Mouse (Mus musculus) embryonic facial prominence, embryonic 15.5 days (tissue): ENCODE measurements around the gene 3425401B19Rik. TPM values are rescaled to one million over a fixed set of nuclear protein-coding genes. Genes with fewer than 3 reads are reported as not detected.

Experiments used
- ATAC-seq: fragments of 200-750 bp; cut with Nextera tagmentation; 2 replicates; pipeline ENCODE4 v1.8.0; 2017; ENCODE audit warnings: low read depth, moderate TSS enrichment; ENCODE audit not compliant: insufficient number of reproducible peaks, low FRiP score, low TSS enrichment
- H3K27ac ChIP-seq: fragments of 300-500 bp; sonication (generic); replicated peaks from 2 replicates; pipeline ENCODE4 v1.5.1; 2015; ENCODE audit warnings: mild to moderate bottlenecking, inconsistent platforms
- H3K27me3 ChIP-seq: fragments of 300-500 bp; sonication (generic); 2 replicates; pipeline ENCODE4 v1.6.1; 2015; ENCODE audit warnings: inconsistent platforms
- H3K36me3 ChIP-seq: fragments of 300-500 bp; sonication (generic); 2 replicates; pipeline ENCODE4 v1.6.1; 2015; ENCODE audit warnings: mild to moderate bottlenecking, inconsistent platforms
- H3K4me1 ChIP-seq: fragments of 300-500 bp; sonication (generic); 2 replicates; pipeline ENCODE4 v1.6.1; 2015; ENCODE audit warnings: inconsistent platforms
- H3K4me2 ChIP-seq: fragments of 300-500 bp; sonication (generic); replicated peaks from 2 replicates; pipeline ENCODE4 v1.6.1; 2015; ENCODE audit warnings: mild to moderate bottlenecking, inconsistent platforms
- H3K4me3 ChIP-seq: fragments of 300-500 bp; sonication (generic); replicated peaks from 2 replicates; pipeline ENCODE4 v1.5.1; 2015; ENCODE audit warnings: mild to moderate bottlenecking, inconsistent platforms
- H3K9ac ChIP-seq: fragments of 300-500 bp; sonication (generic); 2 replicates; pipeline ENCODE4 v1.6.1; 2015; ENCODE audit warnings: inconsistent platforms
- H3K9me3 ChIP-seq: fragments of 300-500 bp; sonication (generic); replicated peaks from 2 replicates; pipeline ENCODE4 v1.6.1; 2016; ENCODE audit warnings: inconsistent platforms
- WGBS: fragments of 180-500 bp; shearing (Covaris S2); methylation state at CpG from one replicate; pipeline ENCODE4 v1.1.7; 2015; 5-methylcytosine and 5-hydroxymethylcytosine counted together
- polyA plus RNA-seq: library from polyadenylated mRNA; unstranded; fragments of >200 nt; fragmentation: Nextera tagmentation; extraction: Ambion mirVana; gene quantifications from 2 replicates; pipeline ENCODE4 v1.2.1, GENCODE M21; 2015

3425401B19Rik gene
- polyA plus RNA-seq: 2.1 and 3.7 TPM in 2 replicates

- no peaks in the 10 kb centered on the region for H3K36me3 ChIP-seq
- ATAC-seq: no peak
- H3K27me3 ChIP-seq: peaks cover 5% of the 10 kb centered on the region; the same call in 1 of the 2 replicates
- H3K9ac ChIP-seq: no peak within 1 kb of the TSS
- peaks cover 27% of the 10 kb centered on the region for H3K4me1 ChIP-seq
- no peaks in the 10 kb centered on the region for H3K9me3 ChIP-seq
- peak within 1 kb of the TSS; percentile 27 for H3K4me2 ChIP-seq
- peak within 1 kb of the TSS; percentile 48; the same call in 1 of the 2 replicates for H3K27ac ChIP-seq
- H3K4me3 ChIP-seq: 0 out of 2 replicates have a peak within 1 kb of the TSS, but pooled peaks have one; percentile 7
- WGBS: 42% methylated on average over 16 of the region's 16 CpGs
These were observed at the start of gene 3425401B19Rik for GRCm38 (mm10) chr14:32685124-32685826. Gene 3425401B19Rik, minus strand, starts transcription at chr14:32685293.

DNA sequence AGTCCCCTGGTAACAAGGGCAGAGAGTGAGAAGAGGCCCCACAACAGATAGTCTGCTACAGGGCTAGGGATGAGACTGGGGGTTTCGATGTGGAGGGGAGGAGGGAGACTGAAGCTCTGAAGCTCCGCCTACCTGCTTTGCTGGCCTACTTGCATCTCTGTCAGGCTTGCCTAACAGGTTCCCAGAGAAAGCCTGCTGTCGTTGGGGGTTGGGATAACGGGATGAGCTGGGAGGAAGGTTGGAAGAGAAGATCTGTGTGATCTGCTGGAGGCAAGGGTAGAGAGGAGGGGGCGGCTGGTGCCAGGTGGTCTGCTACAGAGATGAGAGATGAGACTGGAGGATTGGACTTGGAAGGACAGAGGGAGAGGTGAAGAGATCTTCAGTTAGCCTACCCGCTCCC is 47.9 kb upstream of the 3425401B19Rik start:
- WGBS: 38% methylated on average over 6 of the region's 6 CpGs
- Histone ChIP-seq H3K27me3 (no peaks in the 10 kb centered on the region), H3K4me1 (no peaks in the 10 kb centered on the region), H3K9ac (no peak overlapping the region), H3K27ac (no peak overlapping the region), H3K9me3 (no peaks in the 10 kb centered on the region), H3K4me2 (no peak overlapping the region), H3K36me3 (no peaks in the 10 kb centered on the region), H3K4me3 (no peak overlapping the region)
- ATAC-seq: no peak

DNA sequence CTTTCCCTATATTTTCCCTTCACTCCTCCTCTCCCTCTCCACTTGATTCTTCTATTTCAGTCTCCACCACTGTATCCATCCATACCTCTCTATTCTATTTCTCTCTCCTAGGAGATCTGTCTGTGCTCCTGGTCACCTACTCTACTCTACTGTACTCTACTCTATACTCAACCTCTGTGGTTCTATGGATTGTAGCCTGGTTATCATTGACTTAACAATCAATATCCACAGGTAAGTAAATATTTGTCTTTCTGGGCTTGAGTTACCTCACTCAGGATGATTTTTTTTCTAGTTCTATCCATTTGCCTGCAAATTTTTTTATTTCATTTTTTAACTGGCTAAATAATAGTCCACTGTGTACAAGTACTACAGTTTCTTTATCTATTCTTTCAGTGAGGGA is 41.8 kb upstream of the 3425401B19Rik start:
- Histone ChIP-seq H3K27me3 (no peaks in the 10 kb centered on the region), H3K36me3 (no peaks in the 10 kb centered on the region), H3K27ac (no peak overlapping the region), H3K4me3 (no peak overlapping the region), H3K4me1 (no peaks in the 10 kb centered on the region), H3K9me3 (no peaks in the 10 kb centered on the region), H3K9ac (no peak overlapping the region), H3K4me2 (no peak overlapping the region)
- no peak for ATAC-seq

DNA sequence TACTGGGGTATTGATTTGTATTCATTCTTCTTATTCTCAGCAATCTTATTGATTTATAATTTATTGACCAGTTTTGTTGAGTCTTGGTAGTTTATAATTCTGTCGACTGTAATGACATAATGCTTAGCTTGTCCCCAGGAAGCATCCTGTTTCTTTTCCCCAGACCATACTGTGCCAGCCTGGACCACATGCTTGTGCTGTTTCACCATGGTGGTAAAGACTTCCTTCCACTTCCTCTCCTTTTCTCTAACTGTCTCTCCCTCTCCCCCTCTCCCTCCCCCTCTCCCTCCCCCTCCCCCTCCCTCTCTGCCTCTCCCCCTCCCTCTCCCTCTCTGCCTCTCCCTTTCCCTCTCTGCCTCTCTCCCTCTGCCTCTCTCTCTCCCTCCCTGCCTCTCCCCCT is 36.4 kb upstream of the 3425401B19Rik start:
- H3K4me1 ChIP-seq: no peaks in the 10 kb centered on the region
- no peak overlapping the region for H3K4me3 ChIP-seq
- no peak overlapping the region for H3K4me2 ChIP-seq
- ATAC-seq: no peak
- H3K9me3 ChIP-seq: no peaks in the 10 kb centered on the region
- no peaks in the 10 kb centered on the region for H3K36me3 ChIP-seq
- no peaks in the 10 kb centered on the region; the same call in 1 of the 2 replicates for H3K27me3 ChIP-seq
- 44% methylated on average over 1 of the region's 1 CpGs for WGBS
- no peak overlapping the region for H3K9ac ChIP-seq
- no peak overlapping the region for H3K27ac ChIP-seq

DNA sequence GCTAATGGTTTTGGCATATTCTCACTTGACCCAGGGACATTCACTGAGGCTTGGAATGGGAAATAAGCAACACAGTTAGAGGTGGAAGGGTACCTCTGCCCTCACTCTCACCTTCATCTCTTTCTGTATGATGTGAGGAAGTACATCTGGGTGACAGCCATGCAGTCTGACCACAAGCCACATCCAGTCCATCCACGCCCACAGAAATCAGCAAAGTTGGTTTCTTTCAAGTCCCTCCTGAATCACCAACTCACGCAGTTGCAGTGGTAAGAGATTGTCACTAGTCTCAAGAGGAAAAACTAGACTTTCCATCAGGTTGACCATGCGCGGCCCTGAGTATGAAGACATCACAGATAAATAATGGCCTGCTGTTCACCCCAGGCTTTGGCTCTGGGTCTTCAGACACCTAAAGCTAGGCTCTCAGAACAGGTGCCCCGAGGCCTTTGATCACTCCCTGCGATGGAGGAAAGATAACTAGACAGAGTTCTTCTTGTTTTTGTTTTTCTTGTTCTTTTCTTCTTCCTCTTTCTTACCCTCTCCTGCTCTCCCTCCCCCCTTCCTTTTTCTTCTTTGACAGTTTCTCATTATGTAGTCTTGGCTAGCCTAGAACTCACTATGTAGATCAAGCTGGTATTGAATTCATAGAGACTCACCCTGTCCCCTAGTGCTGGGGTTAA is 31.8 kb upstream of the 3425401B19Rik start:
- ATAC-seq: no peak
- Histone ChIP-seq H3K27ac (no peak overlapping the region), H3K27me3 (no peaks in the 10 kb centered on the region; the same call in 1 of the 2 replicates), H3K9ac (no peak overlapping the region), H3K4me1 (no peaks in the 10 kb centered on the region), H3K4me2 (no peak overlapping the region), H3K36me3 (no peaks in the 10 kb centered on the region), H3K4me3 (no peak overlapping the region), H3K9me3 (no peaks in the 10 kb centered on the region)
- 83% methylated on average over 6 of the region's 6 CpGs for WGBS

DNA sequence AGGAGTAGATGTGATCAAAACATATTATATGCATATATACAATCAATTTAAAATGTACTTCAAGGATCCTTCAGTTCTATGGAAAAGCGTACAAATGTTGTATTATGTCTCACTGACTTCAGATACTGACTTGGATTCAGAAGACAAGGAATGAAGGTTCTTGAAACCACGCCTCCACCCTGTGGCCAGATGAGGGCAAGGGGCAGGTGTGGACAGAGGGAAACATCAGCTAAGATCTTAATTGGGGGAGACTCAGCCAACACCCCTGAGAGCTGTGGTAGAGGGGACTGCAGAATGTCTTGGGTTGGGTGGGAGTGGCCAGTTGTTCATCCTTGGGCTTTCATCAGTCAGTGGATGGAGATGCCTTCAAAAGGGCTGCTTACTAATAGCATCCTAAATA is 30.4 kb upstream of the 3425401B19Rik start:
- Histone ChIP-seq H3K4me3 (no peak overlapping the region), H3K9ac (no peak overlapping the region), H3K36me3 (no peaks in the 10 kb centered on the region), H3K4me2 (no peak overlapping the region), H3K9me3 (no peaks in the 10 kb centered on the region), H3K27me3 (no peaks in the 10 kb centered on the region; the same call in 1 of the 2 replicates), H3K4me1 (no peaks in the 10 kb centered on the region), H3K27ac (no peak overlapping the region)
- 82% methylated on average over 2 of the region's 2 CpGs for WGBS
- no peak for ATAC-seq

DNA sequence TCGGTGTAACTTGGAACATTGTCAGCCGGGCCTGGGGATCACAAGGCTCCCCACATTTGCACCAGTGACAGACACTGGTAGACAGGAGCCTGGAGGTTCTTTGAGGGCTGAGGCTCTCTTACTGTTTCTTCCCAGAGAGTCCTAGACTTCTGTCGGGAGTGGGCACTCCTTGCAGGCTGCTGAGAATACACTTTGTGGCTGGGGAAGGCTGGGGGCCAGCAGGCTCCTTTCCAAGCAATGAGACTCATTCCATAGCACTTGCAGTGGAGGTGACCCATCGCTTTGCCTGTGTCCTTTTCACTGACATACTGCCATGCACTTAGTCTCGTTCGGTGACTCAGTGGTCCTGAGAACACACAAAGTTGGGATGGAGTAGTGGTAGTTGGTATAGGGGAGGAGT is 30.0 kb upstream of the 3425401B19Rik start:
- Histone ChIP-seq H3K4me2 (no peak overlapping the region), H3K4me1 (no peaks in the 10 kb centered on the region), H3K4me3 (no peak overlapping the region), H3K9me3 (no peaks in the 10 kb centered on the region), H3K27ac (no peak overlapping the region), H3K36me3 (no peaks in the 10 kb centered on the region), H3K9ac (no peak overlapping the region), H3K27me3 (no peaks in the 10 kb centered on the region; the same call in 1 of the 2 replicates)
- 76% methylated on average over 6 of the region's 6 CpGs for WGBS
- no peak for ATAC-seq

- no peak overlapping the region for H3K27ac ChIP-seq
- 94% methylated on average over 6 of the region's 6 CpGs for WGBS
- H3K4me3 ChIP-seq: no peak overlapping the region
- H3K4me2 ChIP-seq: no peak overlapping the region
- ATAC-seq: no peak
- H3K4me1 ChIP-seq: no peaks in the 10 kb centered on the region
- H3K9me3 ChIP-seq: no peaks in the 10 kb centered on the region
- H3K36me3 ChIP-seq: no peaks in the 10 kb centered on the region
- H3K27me3 ChIP-seq: no peaks in the 10 kb centered on the region
- no peak overlapping the region for H3K9ac ChIP-seq
These were observed 24.8 kb upstream of the 3425401B19Rik start for GRCm38 (mm10) chr14:32709861-32710260.

- 70% methylated on average over 7 of the region's 7 CpGs for WGBS
- H3K9ac ChIP-seq: no peak overlapping the region
- ATAC-seq: 0 out of 2 replicates have a peak, but pooled peaks have one; percentile 2
These were observed 23.7 kb upstream of the 3425401B19Rik start for GRCm38 (mm10) chr14:32708756-32709155.

DNA sequence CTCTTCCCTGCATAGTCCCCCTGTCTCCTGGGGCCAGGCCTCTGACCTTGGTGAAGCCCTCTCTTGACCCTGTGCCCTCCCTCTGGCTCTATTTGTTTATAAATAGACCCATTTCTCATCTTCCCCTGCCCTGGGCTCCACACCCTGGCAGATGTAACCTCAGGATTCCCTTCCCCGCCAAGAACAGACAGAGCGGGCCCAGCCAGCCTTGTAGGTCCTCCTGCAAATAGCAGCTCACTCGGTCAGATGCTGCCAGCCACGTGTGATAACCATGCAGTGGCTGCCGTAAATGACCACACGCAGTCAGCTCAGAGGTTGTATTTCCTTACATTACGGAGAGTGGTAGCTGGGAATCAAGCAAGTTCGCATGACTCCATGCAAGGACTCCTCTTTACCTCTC is 22.8 kb upstream of the 3425401B19Rik start:
- Histone ChIP-seq H3K36me3 (no peaks in the 10 kb centered on the region), H3K27ac (no peak overlapping the region), H3K27me3 (no peaks in the 10 kb centered on the region), H3K4me3 (no peak overlapping the region), H3K9ac (no peak overlapping the region), H3K9me3 (no peaks in the 10 kb centered on the region), H3K4me2 (no peak overlapping the region), H3K4me1 (no peaks in the 10 kb centered on the region)
- ATAC-seq: no peak
- 48% methylated on average over 8 of the region's 8 CpGs for WGBS

More at GRCm38 (mm10) chr14:32708756-32709155, 23.7 kb upstream of the 3425401B19Rik start:
- Histone ChIP-seq H3K4me3 (no peak overlapping the region), H3K27ac (no peak overlapping the region), H3K4me2 (no peak overlapping the region), H3K27me3 (no peaks in the 10 kb centered on the region), H3K9me3 (no peaks in the 10 kb centered on the region), H3K4me1 (no peaks in the 10 kb centered on the region), H3K36me3 (no peaks in the 10 kb centered on the region)

DNA sequence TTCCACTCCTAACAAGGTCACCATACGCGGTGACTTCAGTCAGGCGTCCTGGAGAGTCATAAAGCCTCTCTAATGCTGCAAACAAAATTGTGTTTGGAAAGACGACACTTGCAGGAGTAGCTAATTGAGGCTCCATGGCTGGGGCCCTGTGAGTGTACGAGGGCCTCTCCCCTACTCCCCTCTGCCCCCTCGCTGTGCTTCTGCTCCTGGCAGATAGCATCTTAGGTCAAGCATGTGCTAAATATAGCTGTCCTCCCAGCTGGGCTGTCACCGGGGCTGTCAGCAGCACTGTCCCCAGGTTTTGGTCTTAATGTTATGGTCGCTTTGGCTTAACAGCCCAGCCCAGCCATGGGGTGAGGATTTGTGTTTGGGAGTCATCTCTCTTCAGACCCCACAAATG is 15.9 kb upstream of the 3425401B19Rik start:
- Histone ChIP-seq H3K27me3 (no peaks in the 10 kb centered on the region), H3K9me3 (no peaks in the 10 kb centered on the region), H3K36me3 (no peaks in the 10 kb centered on the region), H3K9ac (no peak overlapping the region), H3K4me3 (no peak overlapping the region), H3K4me2 (no peak overlapping the region), H3K4me1 (no peaks in the 10 kb centered on the region), H3K27ac (no peak overlapping the region)
- WGBS: 46% methylated on average over 8 of the region's 8 CpGs
- no peak for ATAC-seq
